Mouse (Mus musculus): Measurements from ENCODE around the gene Pde1c.

Gene Pde1c

GRCm38 (mm10) chr6:56335811-56336446, 233.0 kb downstream of the Pde1c start:
- peak in 1 of 2 experiments; percentile 14 for DNase-seq (ENCODE audit: low spot score in 2 of 2)

- no peak for DNase-seq (ENCODE audit: low spot score in 2 of 2)
Measured at GRCm38 (mm10) chr6:56332149-56332548, 236.8 kb downstream of the Pde1c start.

- DNase-seq (ENCODE audit: low spot score in 2 of 2), result no peak
Measured at GRCm38 (mm10) chr6:56331432-56331831, 237.5 kb downstream of the Pde1c start.

- no peak for DNase-seq (ENCODE audit: low spot score in 2 of 2)
Measured at GRCm38 (mm10) chr6:56328103-56328502, 240.8 kb downstream of the Pde1c start.

GRCm38 (mm10) chr6:56322799-56323198, 246.1 kb downstream of the Pde1c start:
- no peak for DNase-seq (ENCODE audit: low spot score in 2 of 2)

- no peak for DNase-seq (ENCODE audit: low spot score in 2 of 2)
Measured at GRCm38 (mm10) chr6:56310318-56310717, 258.6 kb downstream of the Pde1c start.

- no peak for DNase-seq (ENCODE audit: low spot score in 2 of 2)
Measured at GRCm38 (mm10) chr6:56306066-56306465, 262.8 kb downstream of the Pde1c start.

- no peak for DNase-seq (ENCODE audit: low spot score in 2 of 2)
Measured at GRCm38 (mm10) chr6:56292176-56292575, 276.7 kb downstream of the Pde1c start.

- DNase-seq (ENCODE audit: low spot score in 2 of 2), result no peak
Measured at GRCm38 (mm10) chr6:56289307-56289706, 279.6 kb downstream of the Pde1c start.

- no peak for DNase-seq (ENCODE audit: low spot score in 2 of 2)
Measured at GRCm38 (mm10) chr6:56284821-56285220, 284.1 kb downstream of the Pde1c start.

GRCm38 (mm10) chr6:56275461-56275860, 293.4 kb downstream of the Pde1c start:
- no peak for DNase-seq (ENCODE audit: low spot score in 2 of 2)

GRCm38 (mm10) chr6:56271741-56272140, 297.2 kb downstream of the Pde1c start:
- no peak for DNase-seq (ENCODE audit: low spot score in 2 of 2)

GRCm38 (mm10) chr6:56264509-56264908, 304.4 kb downstream of the Pde1c start:
- no peak for DNase-seq (ENCODE audit: low spot score in 2 of 2)

- DNase-seq (ENCODE audit: low spot score in 2 of 2), result no peak
Measured at GRCm38 (mm10) chr6:56260118-56260517, 308.8 kb downstream of the Pde1c start.

- no peak for DNase-seq (ENCODE audit: low spot score in 2 of 2)
Measured at GRCm38 (mm10) chr6:56257555-56258297, 311.2 kb downstream of the Pde1c start.

- no peak for DNase-seq (ENCODE audit: low spot score in 2 of 2)
Measured at GRCm38 (mm10) chr6:56250091-56250490, 318.8 kb downstream of the Pde1c start.

GRCm38 (mm10) chr6:56191426-56192140, 377.3 kb downstream of the Pde1c start:
- DNase-seq (ENCODE audit: low spot score in 2 of 2), result no peak

GRCm38 (mm10) chr6:56176485-56176884, 392.4 kb downstream of the Pde1c start:
- no peak for DNase-seq (ENCODE audit: low spot score in 2 of 2)

GRCm38 (mm10) chr6:56172172-56172571, 396.7 kb downstream of the Pde1c start:
- DNase-seq (ENCODE audit: low spot score in 2 of 2), result no peak

- no peak for DNase-seq (ENCODE audit: low spot score in 2 of 2)
Measured at GRCm38 (mm10) chr6:56168736-56169135, 400.2 kb downstream of the Pde1c start.

- DNase-seq (ENCODE audit: low spot score in 2 of 2), result no peak
Measured at GRCm38 (mm10) chr6:56158217-56158616, 410.7 kb downstream of the Pde1c start.

GRCm38 (mm10) chr6:56156836-56157235, 412.1 kb downstream of the Pde1c start:
- DNase-seq (ENCODE audit: low spot score in 2 of 2), result no peak

All from cerebellum, postnatal 4 days (tissue).